Mouse (Mus musculus): Measurements from ENCODE around the gene Ubash3a.

Ubash3a gene

GRCm38 (mm10) chr17:31207771-31208334 is at the start of gene Ubash3a:
TSS of gene Ubash3a (plus strand) at chr17:31207873.
- DNase-seq (ENCODE audit: low spot score) = peak; percentile 40

DNA sequence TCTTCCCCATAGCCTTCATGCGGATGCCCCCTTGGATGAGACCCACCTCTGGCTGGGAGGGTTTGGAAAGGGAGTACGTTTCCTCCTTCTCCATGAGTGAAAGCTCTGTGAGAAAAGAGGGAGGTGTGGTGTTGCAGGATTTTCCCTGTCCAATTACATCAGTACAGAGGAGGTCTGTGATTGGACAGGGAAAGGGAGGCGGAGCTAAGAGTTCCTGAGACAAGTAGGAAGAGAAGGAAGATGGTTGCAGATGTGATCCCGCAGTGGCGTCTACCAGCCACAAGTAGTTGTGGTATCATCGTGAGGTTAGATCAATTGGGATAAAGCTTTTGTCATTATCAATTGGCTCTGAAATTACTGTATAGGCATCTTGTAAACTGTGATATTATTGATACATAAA is 49.8 kb upstream of the Ubash3a start:
- DNase-seq (ENCODE audit: low spot score) = no peak

GRCm38 (mm10) chr17:31160291-31160690 is 47.4 kb upstream of the Ubash3a start:
- DNase-seq (ENCODE audit: low spot score) = no peak

DNA sequence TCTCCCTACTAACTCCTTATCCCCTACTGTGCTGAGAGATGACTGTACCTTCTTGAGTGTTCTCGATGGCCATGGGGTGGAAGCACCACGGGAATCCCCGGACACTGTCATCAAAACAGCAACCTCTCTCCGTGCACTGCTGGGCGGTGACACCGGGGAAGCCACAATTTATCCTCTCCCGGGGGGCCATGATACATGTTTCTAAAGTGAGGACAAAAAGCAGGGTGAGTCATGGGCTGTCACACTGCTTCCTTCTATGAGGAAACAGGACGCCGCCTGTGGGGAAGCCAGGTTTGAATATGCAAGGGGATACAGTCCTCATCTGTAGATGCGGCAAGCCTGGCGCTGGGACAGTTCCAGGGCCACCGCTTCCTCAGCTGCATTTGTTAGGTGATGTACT is 45.1 kb upstream of the Ubash3a start:
- DNase-seq (ENCODE audit: low spot score) = no peak

GRCm38 (mm10) chr17:31163821-31164220 is 43.9 kb upstream of the Ubash3a start:
- DNase-seq (ENCODE audit: low spot score) = no peak

DNA sequence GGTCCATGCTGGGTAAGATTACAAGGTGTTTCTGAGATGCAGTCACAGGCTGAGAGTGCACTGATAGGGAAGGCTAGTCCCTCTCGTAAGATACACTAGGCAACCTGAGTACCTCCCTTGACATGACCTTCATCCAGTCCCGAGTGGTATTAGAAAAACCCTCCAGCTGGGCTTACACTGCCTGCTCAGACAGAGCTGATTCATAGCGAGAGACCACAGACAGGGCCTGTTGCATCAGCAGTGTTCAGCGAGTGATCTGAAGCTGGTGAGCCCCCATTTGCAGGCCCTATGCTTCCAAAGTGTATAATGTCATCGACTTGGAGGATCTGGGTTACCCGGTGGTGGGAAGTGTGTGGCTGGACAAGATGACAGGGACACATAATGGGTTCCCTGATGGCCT is 42.5 kb upstream of the Ubash3a start, which contains the start of gene Tff1:
Gene Tff1, minus strand, starts transcription at position 151 of the 400 bp plus-strand sequence.
- DNase-seq (ENCODE audit: low spot score) = no peak

DNA sequence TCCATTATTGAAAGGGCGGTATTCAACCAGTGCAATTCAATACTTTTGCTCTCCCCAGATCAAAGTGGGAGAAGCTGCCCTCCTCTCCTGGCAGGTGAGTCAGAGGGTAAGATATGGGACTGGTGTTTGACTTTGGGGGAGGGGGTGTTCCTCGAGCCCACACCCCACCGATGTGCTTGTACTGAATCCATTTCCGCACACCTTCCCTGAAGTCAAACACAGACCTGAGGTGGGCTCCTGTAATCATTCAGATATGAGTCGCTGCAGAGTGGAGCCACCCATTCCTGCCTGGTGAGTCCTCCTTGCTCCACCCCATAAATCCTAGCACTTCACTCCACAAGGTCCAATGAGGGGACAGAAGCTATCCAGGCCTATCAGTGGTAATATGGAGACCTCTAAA is 37.9 kb upstream of the Ubash3a start:
- no peak for DNase-seq (ENCODE audit: low spot score)

DNA sequence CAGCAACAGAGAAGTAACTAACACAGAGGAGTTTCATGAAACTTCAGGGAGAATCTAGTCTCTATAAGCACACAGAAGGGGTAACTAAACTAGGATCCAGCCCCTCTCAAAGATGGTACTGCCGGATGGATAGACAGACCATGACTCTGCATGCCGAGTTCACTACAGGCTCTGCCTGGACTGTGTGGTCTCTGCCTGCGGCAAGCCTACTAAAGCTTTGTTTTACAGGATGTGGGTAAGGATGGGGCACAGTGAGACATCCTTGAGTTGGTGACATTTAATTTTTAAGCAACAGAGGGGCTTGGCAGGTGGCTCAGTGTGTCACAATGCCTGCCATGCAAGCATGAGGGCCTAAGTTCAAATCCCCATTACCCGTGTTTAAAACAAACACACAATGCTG is 31.4 kb upstream of the Ubash3a start:
- no peak for DNase-seq (ENCODE audit: low spot score)

- DNase-seq (ENCODE audit: low spot score) = no peak
These were observed 26.2 kb upstream of the Ubash3a start for GRCm38 (mm10) chr17:31181490-31181889.

DNA sequence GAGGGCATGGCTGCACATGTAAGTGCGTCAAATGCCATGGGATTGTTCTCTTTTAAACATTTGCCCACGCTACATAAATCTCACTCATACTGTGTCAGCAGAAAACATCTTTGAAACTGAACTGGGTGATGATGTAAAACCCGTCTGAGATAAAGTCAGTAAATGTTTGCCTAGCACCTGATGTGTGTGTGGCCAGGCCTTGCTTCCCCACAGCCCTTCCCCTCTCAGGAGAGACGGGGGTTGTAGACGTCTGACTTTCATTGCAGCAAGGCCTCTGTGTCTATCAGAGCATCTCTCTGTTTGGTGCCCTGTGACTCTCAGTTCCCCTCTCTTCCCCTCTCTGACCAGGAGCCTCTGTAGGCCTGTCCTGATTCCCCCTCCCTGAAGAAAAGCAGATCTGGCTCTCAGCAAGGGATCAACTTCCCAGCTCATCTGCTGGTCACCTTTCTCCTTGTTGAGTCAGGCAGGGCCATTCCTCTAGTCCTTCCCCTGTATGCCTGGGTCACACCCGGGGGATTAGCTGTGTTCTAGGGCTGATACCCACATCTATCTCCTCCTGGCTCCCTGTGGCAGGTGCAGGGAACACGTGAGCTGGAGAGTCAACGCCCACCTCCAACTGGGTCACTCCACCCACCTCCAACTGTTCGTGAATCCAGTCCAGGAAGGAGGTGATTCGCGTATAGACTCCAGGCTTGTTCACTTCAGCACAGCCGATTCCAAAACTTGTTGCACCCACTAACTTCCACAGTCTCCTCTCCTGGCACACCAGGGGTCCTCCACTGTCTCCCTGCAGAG is 24.3 kb upstream of the Ubash3a start:
- DNase-seq (ENCODE audit: low spot score) = no peak

GRCm38 (mm10) chr17:31184269-31184990 is 23.2 kb upstream of the Ubash3a start:
- no peak for DNase-seq (ENCODE audit: low spot score)

GRCm38 (mm10) chr17:31187370-31187769 is 20.3 kb upstream of the Ubash3a start:
- peak; percentile 24 for DNase-seq (ENCODE audit: low spot score)

GRCm38 (mm10) chr17:31191825-31192224 is 15.8 kb upstream of the Ubash3a start:
- no peak for DNase-seq (ENCODE audit: low spot score)

DNA sequence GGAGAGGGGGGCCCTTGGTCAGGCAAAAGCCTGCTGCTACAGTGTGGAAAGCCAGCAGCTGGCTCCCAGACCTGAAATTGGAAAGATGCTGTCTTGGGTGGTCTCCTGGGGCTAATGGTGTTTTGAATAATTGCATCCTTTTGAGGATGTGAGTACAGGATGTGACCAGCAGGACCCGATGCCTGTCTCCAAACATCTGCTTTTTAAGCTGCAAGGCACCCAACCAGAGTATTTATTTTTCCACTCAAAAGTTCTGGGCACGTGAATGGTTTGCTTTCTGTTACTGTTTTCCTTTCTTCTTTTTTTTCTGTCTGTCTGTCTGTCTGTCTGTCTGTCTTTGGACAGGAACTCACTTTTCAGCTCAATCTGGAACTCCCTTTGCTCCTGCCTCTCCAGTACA is 15.0 kb upstream of the Ubash3a start:
- DNase-seq (ENCODE audit: low spot score) = no peak

- DNase-seq (ENCODE audit: low spot score) = no peak
These were observed 14.3 kb upstream of the Ubash3a start for GRCm38 (mm10) chr17:31193360-31193759.

DNA sequence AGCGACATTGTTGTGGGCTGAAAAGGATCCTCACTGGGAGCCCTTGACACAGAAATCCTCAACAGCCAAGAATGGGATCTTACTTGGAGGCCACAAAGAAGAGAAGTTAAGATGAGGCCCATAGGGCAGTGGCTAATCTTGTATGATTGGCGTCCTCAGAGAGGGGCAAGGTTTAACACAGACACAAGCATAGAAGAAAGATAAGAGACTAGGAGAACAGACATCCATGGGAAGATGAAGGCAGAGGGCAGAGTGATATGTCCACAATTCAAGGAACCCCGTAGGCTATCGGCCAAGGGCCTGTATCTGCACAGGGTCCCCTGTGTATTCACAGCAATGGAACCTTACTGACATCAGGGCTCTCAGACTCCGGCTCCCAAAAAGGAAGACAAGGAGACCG is 12.5 kb upstream of the Ubash3a start:
- DNase-seq (ENCODE audit: low spot score) = no peak

DNA sequence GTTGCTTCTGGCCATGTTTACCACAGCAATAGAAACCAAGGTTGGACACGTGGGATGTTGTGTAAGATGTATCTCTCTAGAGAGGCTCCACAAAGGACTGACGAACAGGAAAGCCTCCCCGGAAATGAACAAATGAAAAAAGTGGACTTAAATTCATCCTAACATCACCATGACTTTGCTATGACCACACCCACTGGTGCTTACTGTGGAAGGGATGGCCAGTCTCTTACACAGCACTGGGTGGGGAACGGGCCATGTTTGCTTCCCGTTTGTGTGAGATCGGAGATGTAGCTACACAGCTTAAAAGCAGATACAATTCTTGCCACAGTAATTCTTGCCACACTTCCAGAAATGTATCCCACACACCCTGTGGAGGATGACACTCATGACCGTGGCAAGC is 11.4 kb upstream of the Ubash3a start:
- DNase-seq (ENCODE audit: low spot score) = no peak

GRCm38 (mm10) chr17:31198877-31199276 is 8.8 kb upstream of the Ubash3a start, which contains the start of gene Tmprss3:
TSS of gene Tmprss3 (minus strand) at chr17:31198977.
- no peak for DNase-seq (ENCODE audit: low spot score)

- no peak for DNase-seq (ENCODE audit: low spot score)
These were observed 981 bp downstream of the Ubash3a start for GRCm38 (mm10) chr17:31208654-31209053.

GRCm38 (mm10) chr17:31209376-31209930 is 1.8 kb downstream of the Ubash3a start:
- DNase-seq (ENCODE audit: low spot score) = no peak

- DNase-seq (ENCODE audit: low spot score) = no peak
These were observed 2.6 kb downstream of the Ubash3a start for GRCm38 (mm10) chr17:31210299-31210698.

DNA sequence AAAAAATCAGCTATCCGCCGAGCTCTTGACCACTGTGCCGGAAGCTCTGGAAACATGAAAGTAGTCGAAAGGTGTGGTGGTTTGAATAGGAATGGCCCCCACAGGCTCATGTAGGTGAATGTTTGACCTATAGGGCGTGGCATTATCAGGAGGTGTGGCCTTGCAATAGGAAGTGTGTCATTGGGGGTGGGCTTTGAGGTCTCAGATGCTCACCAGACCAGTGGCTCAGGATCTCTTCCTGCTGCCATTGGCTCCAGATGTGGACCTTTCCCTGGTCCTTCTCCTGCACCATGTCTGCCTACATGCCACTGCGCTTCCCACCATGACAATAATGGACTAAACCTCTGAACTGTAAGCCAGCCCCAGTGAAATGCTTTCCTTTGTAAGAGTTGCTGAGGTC is 4.2 kb downstream of the Ubash3a start:
- DNase-seq (ENCODE audit: low spot score) = no peak
